Mouse (Mus musculus) layer of hippocampus, adult 2 months (tissue): ENCODE data around the gene Frmpd2. TPM values are rescaled to one million over a fixed set of nuclear protein-coding genes. Genes with fewer than 3 reads are reported as not detected.
A peak's percentile ranks its signal among the peaks of the same experiment; 100 is the strongest.

Experiments
- DNase-seq, 2 experiments: peaks; one replicate each; pipeline ENCODE4 v3.0.0; 2022; ENCODE audit warnings: low spot score in 2 of 2
- H3K27ac ChIP-seq: fragments of 200-600 bp; 2 replicates; pipeline ENCODE4 v1.8.1; 2022
- H3K4me3 ChIP-seq: fragments of 200-600 bp; 2 replicates; pipeline ENCODE4 v1.8.1; 2022; ENCODE audit warnings: mild to moderate bottlenecking
- CTCF ChIP-seq: fragments of 200-600 bp; conservative IDR thresholded peaks from 2 replicates; pipeline ENCODE4 v1.8.1; 2022; ENCODE audit warnings: antibody characterized with exemption, mild to moderate bottlenecking, moderate library complexity
- total RNA-seq, 2 experiments: library from RNA; stranded (reverse); gene quantifications; 2 replicates each; pipeline ENCODE4 v1.2.3; 2021

Frmpd2 gene
- total RNA-seq, 2 experiments from 2014 or later, result 0.29 to 0.74 TPM

GRCm38 (mm10) chr14:33579771-33580484 lies 108.4 kb downstream of the Frmpd2 start:
- DNase-seq, result peak in 1 of 2 experiments; percentile 18
- H3K4me3 ChIP-seq, result no peak overlapping the region
- TF ChIP-seq CTCF, result peak; percentile 73
- H3K27ac ChIP-seq, result no peak overlapping the region

DNA sequence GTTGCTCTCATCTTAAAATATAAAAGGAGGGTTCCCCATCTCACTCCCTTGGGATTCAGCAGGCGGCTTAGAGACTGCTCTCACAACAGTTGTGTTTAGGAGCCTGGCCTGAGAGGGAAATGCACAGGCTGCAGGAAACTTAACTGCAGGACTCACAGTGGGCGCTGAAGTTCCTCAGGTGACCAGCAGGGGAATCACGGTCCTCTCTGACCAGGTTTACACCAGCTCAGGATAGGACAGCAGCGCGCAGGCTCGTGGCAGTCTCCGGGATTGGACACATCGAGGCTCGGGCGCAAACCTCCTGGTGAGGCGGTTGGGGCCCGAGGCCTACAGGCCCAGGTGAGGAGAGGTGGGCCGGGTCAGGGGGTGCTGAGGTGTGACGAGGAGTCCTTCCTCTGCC lies 117.5 kb downstream of the Frmpd2 start, which contains the start of gene Ptpn20:
Gene Ptpn20 (plus strand): TSS at position 257 of the 400 bp plus-strand sequence.
- no peak within 1 kb of the TSS for H3K27ac ChIP-seq
- DNase-seq, result no peak
- no peak within 1 kb of the TSS for H3K4me3 ChIP-seq
- peak; percentile 62 for TF ChIP-seq CTCF

- no peak overlapping the region for H3K4me3 ChIP-seq
- TF ChIP-seq CTCF, result no peak
- DNase-seq, result no peak
- no peak overlapping the region for H3K27ac ChIP-seq
Observed at GRCm38 (mm10) chr14:33598376-33599130, 127.1 kb downstream of the Frmpd2 start.

DNA sequence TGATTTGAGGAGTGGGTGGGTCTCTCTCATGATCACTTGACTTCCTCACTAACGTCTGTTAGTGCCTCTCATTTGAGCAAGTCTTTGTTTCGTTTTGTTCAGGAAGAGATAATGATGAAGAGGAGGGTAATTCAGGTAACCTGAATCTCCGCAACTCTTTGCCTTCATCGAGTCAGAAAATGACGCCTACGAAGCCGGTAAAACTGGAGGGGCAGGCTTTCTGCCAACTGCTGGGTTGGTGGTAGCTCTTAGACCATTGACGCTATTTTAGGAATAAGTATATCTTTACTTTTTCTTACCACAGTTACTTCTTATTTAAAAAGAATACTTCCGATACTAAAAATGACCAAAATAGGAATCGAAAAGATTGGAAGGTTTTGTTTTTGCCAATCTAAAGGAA lies 135.9 kb downstream of the Frmpd2 start:
- no peak for TF ChIP-seq CTCF
- no peak overlapping the region for H3K4me3 ChIP-seq
- no peak overlapping the region for H3K27ac ChIP-seq
- no peak for DNase-seq

Other genes with a start within 250 kb of the Frmpd2 start
- gene Mapk8, start 24.5 kb upstream of the Frmpd2 start, total RNA-seq, result 10 to 100 TPM; 76.9 to 80.6 TPM
- gene Ptpn20, start 117.5 kb downstream of the Frmpd2 start, total RNA-seq, result under 1 TPM; 0.59 to 0.96 TPM